Mouse (Mus musculus): Measurements from ENCODE around the gene Efcab6.

DNA sequence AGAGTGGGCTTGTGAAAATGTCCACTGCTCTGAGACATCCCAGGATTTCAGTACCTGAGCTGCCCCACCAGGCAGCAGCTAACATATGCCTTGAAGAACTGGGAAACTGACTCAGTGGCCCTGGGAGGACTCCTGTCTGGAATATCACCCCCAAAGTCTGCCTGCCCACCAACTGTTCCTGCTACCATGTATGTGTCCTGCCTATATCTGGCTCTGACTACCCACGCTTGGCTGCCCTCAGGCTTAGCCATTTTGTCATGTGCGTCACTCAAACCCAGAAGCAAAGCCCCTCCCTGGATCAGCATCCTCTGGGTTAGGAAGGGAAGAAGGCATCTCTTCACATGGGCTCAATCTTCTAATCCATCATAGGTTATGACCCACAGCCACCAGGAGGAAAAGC, 14.3 kb upstream of the Efcab6 start:
- TF ChIP-seq HCFC1 (IDR thresholded peaks at IDR 0.05; ENCODE audit: low read depth, low read length) (no peak), RAD21 (IDR thresholded peaks at IDR 0.05; ENCODE audit: low read depth, low read length) (no peak), CHD1 (IDR thresholded peaks at IDR 0.05; ENCODE audit: low read depth, low read length) (no peak), GABPA (IDR thresholded peaks at IDR 0.05; ENCODE audit: insufficient replicate concordance, low read depth, low read length) (no peak), POLR2A (IDR thresholded peaks at IDR 0.05; ENCODE audit: low read depth, low read length) (no peak), CTCF (conservative IDR thresholded peaks at IDR 0.05 in 1 of 2, IDR thresholded peaks at IDR 0.05 in 1 of 2; ENCODE audit: low read depth in 2 of 2, low read length in 2 of 2) (no peak), BHLHE40 (IDR thresholded peaks at IDR 0.05; ENCODE audit: low read depth, low read length) (no peak), JUN (IDR thresholded peaks at IDR 0.05; ENCODE audit: insufficient read depth, low read depth, low read length) (no peak), ETS1 (conservative IDR thresholded peaks at IDR 0.05; ENCODE audit: low read depth, low read length) (no peak), MAX (IDR thresholded peaks at IDR 0.05; ENCODE audit: low read length) (no peak), MYC (IDR thresholded peaks at IDR 0.05; ENCODE audit: low read depth, low read length) (no peak), TBP (conservative IDR thresholded peaks at IDR 0.05; ENCODE audit: low read depth, low read length) (no peak), EP300 (IDR thresholded peaks at IDR 0.05; ENCODE audit: low read length) (no peak), ZNF384 (IDR thresholded peaks at IDR 0.05; ENCODE audit: low read depth, low read length) (no peak)
